Mouse (Mus musculus): ENCODE measurements around the gene Sorcs2. TPM values are rescaled to one million over a fixed set of nuclear protein-coding genes. Genes with fewer than 3 reads are reported as not detected.

Gene Sorcs2
- total and polyA plus RNA-seq, 2 experiments = 0.09 to 0.12 TPM

- no peaks in the 10 kb centered on the region for H3K27me3 ChIP-seq (ENCODE audit: control insufficient read depth, insufficient read depth, low read length)
- H3K36me3 ChIP-seq (ENCODE audit: control insufficient read depth, insufficient read depth, low read length) = no peaks in the 10 kb centered on the region
- H3K4me1 ChIP-seq (ENCODE audit: control insufficient read depth, insufficient read depth, low read length) = no peaks in the 10 kb centered on the region
- H3K9ac ChIP-seq (ENCODE audit: low read depth, low read length) = no peak overlapping the region
- no peak overlapping the region for H3K27ac ChIP-seq (replicated peaks; ENCODE audit: insufficient read depth, low read depth, low read length)
- no peak for DNase-seq (ENCODE audit: extremely low read depth, low read depth, low spot score)
- TF ChIP-seq CTCF (IDR thresholded peaks at IDR 0.05; ENCODE audit: low read depth, low read length) (no peak), POLR2A (IDR thresholded peaks at IDR 0.05; ENCODE audit: extremely low read depth, insufficient read depth, low read length) (no peak)
- 41% methylated on average over 6 of the region's 6 CpGs for WGBS
- no peaks in the 10 kb centered on the region for H3K79me2 ChIP-seq (ENCODE audit: control insufficient read depth, insufficient read depth, low read length)
- H3K4me3 ChIP-seq (ENCODE audit: insufficient read depth, low read depth, low read length) = no peak overlapping the region
Observed at GRCm38 (mm10) chr5:36259691-36260124, 138.2 kb downstream of the Sorcs2 start.

GRCm38 (mm10) chr5:36258387-36259181 lies 139.4 kb downstream of the Sorcs2 start:
- Histone ChIP-seq H3K36me3 (ENCODE audit: control insufficient read depth, insufficient read depth, low read length) (no peaks in the 10 kb centered on the region), H3K27ac (replicated peaks; ENCODE audit: insufficient read depth, low read depth, low read length) (no peak overlapping the region), H3K27me3 (ENCODE audit: control insufficient read depth, insufficient read depth, low read length) (no peaks in the 10 kb centered on the region), H3K9ac (ENCODE audit: low read depth, low read length) (no peak overlapping the region), H3K4me1 (ENCODE audit: control insufficient read depth, insufficient read depth, low read length) (no peaks in the 10 kb centered on the region), H3K79me2 (ENCODE audit: control insufficient read depth, insufficient read depth, low read length) (no peaks in the 10 kb centered on the region), H3K4me3 (ENCODE audit: insufficient read depth, low read depth, low read length) (no peak overlapping the region)
- 92% methylated on average over 12 of the region's 12 CpGs for WGBS
- TF ChIP-seq POLR2A (IDR thresholded peaks at IDR 0.05; ENCODE audit: extremely low read depth, insufficient read depth, low read length) (no peak), CTCF (IDR thresholded peaks at IDR 0.05; ENCODE audit: low read depth, low read length) (no peak)
- no peak for DNase-seq (ENCODE audit: extremely low read depth, low read depth, low spot score)

GRCm38 (mm10) chr5:36257008-36257407 lies 140.9 kb downstream of the Sorcs2 start:
- DNase-seq (ENCODE audit: extremely low read depth, low read depth, low spot score) = no peak
- H3K79me2 ChIP-seq (ENCODE audit: control insufficient read depth, insufficient read depth, low read length) = no peaks in the 10 kb centered on the region
- no peaks in the 10 kb centered on the region for H3K27me3 ChIP-seq (ENCODE audit: control insufficient read depth, insufficient read depth, low read length)
- no peak overlapping the region for H3K4me3 ChIP-seq (ENCODE audit: insufficient read depth, low read depth, low read length)
- TF ChIP-seq POLR2A (IDR thresholded peaks at IDR 0.05; ENCODE audit: extremely low read depth, insufficient read depth, low read length) (no peak), CTCF (IDR thresholded peaks at IDR 0.05; ENCODE audit: low read depth, low read length) (no peak)
- no peak overlapping the region for H3K9ac ChIP-seq (ENCODE audit: low read depth, low read length)
- WGBS = 88% methylated on average over 5 of the region's 5 CpGs
- no peak overlapping the region for H3K27ac ChIP-seq (replicated peaks; ENCODE audit: insufficient read depth, low read depth, low read length)
- no peaks in the 10 kb centered on the region for H3K36me3 ChIP-seq (ENCODE audit: control insufficient read depth, insufficient read depth, low read length)
- no peaks in the 10 kb centered on the region for H3K4me1 ChIP-seq (ENCODE audit: control insufficient read depth, insufficient read depth, low read length)

GRCm38 (mm10) chr5:36254642-36255516 lies 143.1 kb downstream of the Sorcs2 start:
- H3K4me1 ChIP-seq (ENCODE audit: control insufficient read depth, insufficient read depth, low read length) = no peaks in the 10 kb centered on the region
- WGBS = 82% methylated on average over 18 of the region's 18 CpGs
- H3K79me2 ChIP-seq (ENCODE audit: control insufficient read depth, insufficient read depth, low read length) = no peaks in the 10 kb centered on the region
- H3K4me3 ChIP-seq (ENCODE audit: insufficient read depth, low read depth, low read length) = no peak overlapping the region
- no peak for DNase-seq (ENCODE audit: extremely low read depth, low read depth, low spot score)
- TF ChIP-seq CTCF (IDR thresholded peaks at IDR 0.05; ENCODE audit: low read depth, low read length) (no peak), POLR2A (IDR thresholded peaks at IDR 0.05; ENCODE audit: extremely low read depth, insufficient read depth, low read length) (no peak)
- H3K27ac ChIP-seq (replicated peaks; ENCODE audit: insufficient read depth, low read depth, low read length) = no peak overlapping the region
- no peaks in the 10 kb centered on the region for H3K27me3 ChIP-seq (ENCODE audit: control insufficient read depth, insufficient read depth, low read length)
- no peak overlapping the region for H3K9ac ChIP-seq (ENCODE audit: low read depth, low read length)
- no peaks in the 10 kb centered on the region for H3K36me3 ChIP-seq (ENCODE audit: control insufficient read depth, insufficient read depth, low read length)

GRCm38 (mm10) chr5:36252746-36253504 lies 145.0 kb downstream of the Sorcs2 start:
- no peak for TF ChIP-seq CTCF (IDR thresholded peaks at IDR 0.05; ENCODE audit: low read depth, low read length)
- TF ChIP-seq POLR2A (IDR thresholded peaks at IDR 0.05; ENCODE audit: extremely low read depth, insufficient read depth, low read length) = no peak
- 90% methylated on average over 17 of the region's 17 CpGs for WGBS
- no peak for DNase-seq (ENCODE audit: extremely low read depth, low read depth, low spot score)

More at GRCm38 (mm10) chr5:36252746-36253504, 145.0 kb downstream of the Sorcs2 start:
- H3K4me3 ChIP-seq (ENCODE audit: insufficient read depth, low read depth, low read length) = no peak overlapping the region
- no peaks in the 10 kb centered on the region for H3K36me3 ChIP-seq (ENCODE audit: control insufficient read depth, insufficient read depth, low read length)
- no peaks in the 10 kb centered on the region for H3K4me1 ChIP-seq (ENCODE audit: control insufficient read depth, insufficient read depth, low read length)
- no peaks in the 10 kb centered on the region for H3K27me3 ChIP-seq (ENCODE audit: control insufficient read depth, insufficient read depth, low read length)
- no peak overlapping the region for H3K9ac ChIP-seq (ENCODE audit: low read depth, low read length)
- H3K27ac ChIP-seq (replicated peaks; ENCODE audit: insufficient read depth, low read depth, low read length) = no peak overlapping the region
- H3K79me2 ChIP-seq (ENCODE audit: control insufficient read depth, insufficient read depth, low read length) = no peaks in the 10 kb centered on the region

Data from liver, adult 2 months (tissue).